Mouse (Mus musculus) 3134 (cell line): Measurements from ENCODE around the gene Gjc1.

Source experiments
- DNase-seq: peaks from one replicate; pipeline ENCODE4 v3.0.0-alpha.2; 2011; ENCODE audit warnings: low spot score; ENCODE audit not compliant: insufficient read length; ENCODE audit errors: extremely low read depth

The Gjc1 gene

GRCm38 (mm10) chr11:102819021-102819782 is at the start of gene Gjc1:
TSS of gene Gjc1 (minus strand) at chr11:102819700.
- DNase-seq = no peak

GRCm38 (mm10) chr11:102864272-102864671 is 44.8 kb upstream of the Gjc1 start:
- no peak for DNase-seq

GRCm38 (mm10) chr11:102859933-102860332 is 40.4 kb upstream of the Gjc1 start:
- DNase-seq = no peak

GRCm38 (mm10) chr11:102858951-102859350 is 39.5 kb upstream of the Gjc1 start:
- no peak for DNase-seq

GRCm38 (mm10) chr11:102855941-102856340 is 36.4 kb upstream of the Gjc1 start:
- no peak for DNase-seq

- DNase-seq = no peak
Measured at GRCm38 (mm10) chr11:102853760-102854159, 34.3 kb upstream of the Gjc1 start.

DNA sequence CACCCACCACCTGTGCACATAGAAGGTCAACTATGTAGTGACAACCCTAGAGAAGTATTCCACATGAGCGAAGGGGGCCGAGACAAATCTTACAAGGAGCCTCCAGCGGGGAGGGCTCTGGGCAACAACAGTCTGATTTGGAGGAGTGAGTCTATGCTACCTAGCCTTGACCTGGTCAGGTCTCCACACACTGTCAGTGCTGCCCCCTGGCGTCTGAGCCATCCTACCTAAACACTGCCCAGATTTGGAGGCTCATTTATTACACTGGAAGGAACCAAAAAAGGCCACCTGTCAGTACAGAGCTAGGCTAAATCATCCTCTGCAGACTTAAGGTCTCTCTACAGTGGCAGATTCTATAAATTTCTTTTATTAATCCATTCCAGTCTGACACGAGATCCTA is 32.4 kb upstream of the Gjc1 start:
- no peak for DNase-seq

DNA sequence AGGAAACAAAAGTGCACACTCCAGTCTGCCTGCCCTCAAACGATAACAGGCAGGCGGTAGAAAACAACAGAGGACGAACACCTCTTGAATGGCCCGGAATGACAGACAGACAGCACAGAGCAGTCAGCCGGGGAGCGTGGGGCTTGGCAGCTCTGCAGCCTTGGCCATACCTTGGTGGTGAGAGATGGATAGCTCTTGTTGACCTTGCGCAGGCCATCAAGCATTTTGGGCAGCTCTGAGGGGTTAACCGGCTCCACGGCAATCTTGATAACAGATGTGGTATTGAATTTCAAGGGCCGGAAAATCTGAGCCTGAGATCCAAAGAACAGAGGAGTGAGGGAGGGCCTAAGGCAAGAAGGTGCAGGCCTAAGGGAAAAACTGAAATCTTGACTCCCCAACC is 26.4 kb upstream of the Gjc1 start:
- DNase-seq = no peak

- no peak for DNase-seq
Measured at GRCm38 (mm10) chr11:102838616-102839150, 19.2 kb upstream of the Gjc1 start.

DNA sequence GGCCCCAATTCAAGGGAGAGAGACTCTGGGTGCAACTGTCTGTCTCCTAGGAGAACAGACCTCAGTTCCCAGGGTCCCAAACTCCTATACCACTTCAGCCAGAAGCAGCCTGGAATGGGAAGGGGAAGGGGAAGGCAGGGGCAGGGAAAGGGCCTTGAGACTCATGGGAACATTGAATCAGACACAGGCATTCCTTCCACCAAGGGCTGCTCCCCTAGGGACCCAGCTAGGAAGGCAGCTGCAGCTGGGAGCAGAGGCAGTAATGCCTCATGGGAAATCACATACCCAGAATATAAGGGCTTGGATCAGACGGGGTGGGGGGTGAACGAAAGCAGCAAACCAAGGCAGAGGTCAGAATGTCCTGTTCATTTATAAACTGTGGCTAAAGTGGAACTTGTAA is 18.6 kb upstream of the Gjc1 start:
- DNase-seq = no peak

DNA sequence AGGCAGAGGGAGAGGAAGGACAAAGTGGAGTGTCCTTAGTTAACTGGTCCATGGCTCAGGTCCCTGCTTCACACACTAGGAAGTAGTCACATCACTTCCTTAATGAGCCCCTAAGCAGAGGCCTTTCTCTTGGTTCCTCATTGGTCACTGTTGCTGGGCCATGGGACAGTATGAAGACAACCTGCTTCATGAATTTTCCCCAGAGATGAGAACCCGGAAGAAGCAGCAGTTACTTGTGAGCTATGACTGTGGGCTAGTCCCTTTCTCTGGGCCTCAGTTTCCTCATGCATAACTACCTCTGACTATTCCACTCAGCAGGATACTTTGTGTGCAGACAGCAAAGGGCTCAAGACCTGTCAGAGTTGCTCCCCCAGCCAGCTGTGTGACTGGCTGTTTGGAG is 17.9 kb upstream of the Gjc1 start:
- DNase-seq = no peak

DNA sequence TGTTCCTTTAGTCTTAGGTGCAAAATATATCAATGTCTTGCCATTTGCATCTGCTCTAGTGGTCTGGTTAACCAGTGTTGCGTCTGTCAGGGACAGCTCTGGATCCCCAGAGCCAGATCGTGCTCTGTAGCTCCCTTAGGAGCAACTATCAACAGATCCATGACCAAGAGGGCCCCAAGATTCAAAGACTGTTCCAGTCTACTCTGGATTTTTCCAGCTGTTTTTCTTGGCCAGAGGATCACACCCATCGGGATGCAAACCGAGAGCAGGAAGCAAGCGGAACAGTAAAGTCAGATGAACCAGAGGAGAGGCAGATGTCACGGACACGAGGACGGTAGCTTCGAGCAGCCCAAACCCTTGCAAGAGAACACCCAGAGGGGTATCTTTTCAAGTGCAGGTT is 16.6 kb upstream of the Gjc1 start:
- no peak for DNase-seq

DNA sequence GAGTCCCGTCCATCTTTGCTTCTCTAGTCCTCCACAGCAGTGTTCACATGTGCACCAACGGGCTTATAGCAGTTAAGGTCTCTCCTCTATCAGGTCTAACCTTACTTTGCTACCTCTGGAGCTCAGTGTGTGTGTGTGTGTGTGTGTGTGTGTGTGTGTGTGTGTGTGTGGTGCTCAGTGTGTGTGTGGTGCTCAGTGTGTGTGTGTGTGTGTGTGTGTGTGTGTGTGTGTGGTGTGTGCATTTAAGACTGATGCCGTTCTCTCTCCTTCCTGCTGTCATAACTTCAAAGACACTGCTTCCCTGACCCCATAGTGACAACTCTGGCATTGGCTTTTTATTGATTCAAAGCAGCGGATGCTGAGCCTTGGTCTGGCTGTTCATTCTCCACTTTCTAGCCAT is 16.0 kb upstream of the Gjc1 start, which contains the start of gene Higd1b:
Higd1b (plus strand) TSS at position 301 of the 400 bp plus-strand sequence.
- DNase-seq = no peak

- DNase-seq = no peak
Measured at GRCm38 (mm10) chr11:102834219-102834618, 14.7 kb upstream of the Gjc1 start.

- DNase-seq = no peak
Measured at GRCm38 (mm10) chr11:102832700-102833297, 13.3 kb upstream of the Gjc1 start.

- no peak for DNase-seq
Measured at GRCm38 (mm10) chr11:102830276-102830675, 10.8 kb upstream of the Gjc1 start.

DNA sequence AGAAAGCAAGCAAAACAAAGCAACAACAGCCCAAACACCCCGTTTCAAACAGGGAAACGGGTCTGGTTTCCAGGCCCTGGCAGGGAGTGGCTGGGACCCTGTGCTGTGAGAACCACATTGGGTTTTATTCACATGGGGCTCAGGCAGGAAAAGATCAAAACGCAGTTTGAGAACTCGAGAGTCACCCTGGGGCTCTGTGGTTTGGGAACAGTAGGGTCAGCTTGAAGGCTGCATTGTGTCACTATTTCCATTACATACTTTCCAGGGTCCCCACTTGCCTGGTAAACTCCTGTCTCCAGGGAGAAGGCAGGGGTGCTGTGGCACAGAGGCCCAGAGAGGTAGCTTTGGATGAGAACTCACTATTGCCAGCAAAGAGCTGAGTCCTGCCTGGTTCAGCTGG is 7.6 kb upstream of the Gjc1 start:
- DNase-seq = no peak

- DNase-seq = no peak
Measured at GRCm38 (mm10) chr11:102826476-102826875, 7.0 kb upstream of the Gjc1 start.

- no peak for DNase-seq
Measured at GRCm38 (mm10) chr11:102821231-102821630, 1.7 kb upstream of the Gjc1 start.

- no peak for DNase-seq
Measured at GRCm38 (mm10) chr11:102820432-102820831, 932 bp upstream of the Gjc1 start.

GRCm38 (mm10) chr11:102819783-102820385 is 384 bp upstream of the Gjc1 start:
- no peak for DNase-seq
